In the genomic region with DNA sequence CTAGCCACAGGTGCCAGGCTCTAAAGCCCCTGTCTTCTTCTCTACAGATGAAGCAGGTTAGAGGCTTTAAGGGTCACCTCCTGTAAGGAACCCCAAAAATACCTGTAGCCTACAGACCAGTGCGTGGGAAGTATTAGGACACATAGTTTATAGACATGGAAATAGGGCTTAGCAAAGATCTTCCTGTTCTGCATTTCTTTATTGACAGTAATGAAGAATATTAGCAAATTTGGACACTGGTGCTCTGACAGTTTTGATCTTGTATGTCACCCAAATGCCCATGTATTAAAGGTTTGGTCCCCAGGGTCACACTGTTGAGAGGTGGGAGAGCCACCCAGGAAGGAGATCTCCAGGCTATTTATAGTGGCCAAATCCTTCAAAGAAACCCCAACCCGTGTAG, we compare ENCODE assay signal across 12 mouse cellular contexts.
"Had no signal": no experiment of that assay in that cellular context is flagged by ENCODE, and none has a peak within 500 bp of the region (broad histone marks: within the 10 kb centered on the region; RNA-seq: fewer than 3 reads in every experiment).

No protein-coding gene starts in this region.

- DNase-seq: layer of hippocampus, adult 9-11 months; layer of hippocampus, postnatal 36 days; lung, embryonic 14.5 days; right cerebral cortex, adult 18-20 months; right cerebral cortex, postnatal 25 days; thymus, postnatal 36 days had no signal

- H3K9me3 ChIP-seq: limb, embryonic 12.5 days; liver, embryonic 12.5 days; midbrain, embryonic 12.5 days; neural tube, embryonic 15.5 days had no signal

- H3K4me2 ChIP-seq: limb, embryonic 12.5 days; liver, embryonic 12.5 days; lung, embryonic 14.5 days; midbrain, embryonic 12.5 days; neural tube, embryonic 15.5 days had no signal

- H3K9ac ChIP-seq: limb, embryonic 12.5 days; liver, embryonic 12.5 days; lung, embryonic 14.5 days; midbrain, embryonic 12.5 days; neural tube, embryonic 15.5 days had no signal

- H3K36me3 ChIP-seq: limb, embryonic 12.5 days; liver, embryonic 12.5 days; midbrain, embryonic 12.5 days; neural tube, embryonic 15.5 days had no signal

- H3K4me3 ChIP-seq: limb, embryonic 12.5 days; liver, embryonic 12.5 days; midbrain, embryonic 12.5 days; neural tube, embryonic 15.5 days had no signal

- H3K27ac ChIP-seq: kidney, postnatal 0 days; liver, embryonic 12.5 days; midbrain, embryonic 12.5 days; neural tube, embryonic 15.5 days had no signal

- ATAC-seq: liver, embryonic 12.5 days; midbrain, embryonic 16.5 days had no signal

- H3K4me1 ChIP-seq: neural tube, embryonic 15.5 days had no signal

- H3K27me3 ChIP-seq: limb, embryonic 12.5 days; liver, embryonic 12.5 days; midbrain, embryonic 12.5 days; neural tube, embryonic 15.5 days had no signal
